Mouse (Mus musculus): ENCODE results near the gene Cdk12.

DNA sequence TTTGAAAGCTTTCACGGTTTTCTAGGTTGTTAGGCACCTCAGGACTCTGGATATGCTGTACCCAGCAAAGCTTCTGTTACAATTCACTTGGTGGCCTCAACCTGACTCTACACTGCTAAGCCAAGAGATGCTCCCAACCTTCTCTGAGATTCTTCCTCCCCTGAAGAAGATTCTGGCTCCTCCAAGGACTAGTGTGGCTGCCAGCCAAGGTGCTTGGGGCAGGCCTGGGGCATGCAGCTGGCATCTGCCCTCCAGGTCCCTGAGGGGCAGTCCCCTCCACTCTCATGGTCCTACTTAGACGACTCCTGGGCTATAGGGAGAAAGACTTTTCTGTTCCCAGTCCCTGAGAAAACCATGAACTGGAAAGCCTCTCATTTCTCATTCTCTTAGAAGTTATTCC is 88.0 kb downstream of the Cdk12 start:
- TF ChIP-seq POLR2A (IDR thresholded peaks at IDR 0.05; ENCODE audit: borderline replicate concordance, low read depth, low read length) (no peak), CTCF (IDR thresholded peaks at IDR 0.05; ENCODE audit: low read depth, low read length) (no peak)

Measured in bone marrow macrophage, adult 2 months (primary cell).